Mouse (Mus musculus) embryonic facial prominence, embryonic 14.5 days (tissue): ENCODE results near the gene Pmel. TPM values are rescaled to one million over a fixed set of nuclear protein-coding genes. Genes with fewer than 3 reads are reported as not detected.
A peak's percentile ranks its signal among the peaks of the same experiment; 100 is the strongest.
"Not testable (repeated sequence)": the region's sequence is repeated elsewhere in the genome, so short reads cannot be mapped to it uniquely, and the experiment has no call there.

Experiments used
- ATAC-seq: fragments of 200-750 bp; cut with Nextera tagmentation; 2 replicates; pipeline ENCODE4 v1.8.0; 2017; ENCODE audit warnings: low read depth, moderate number of reproducible peaks, moderate TSS enrichment
- DNase-seq: peaks from one replicate; pipeline ENCODE4 v3.0.0-alpha.2; 2015; ENCODE audit warnings: low spot score
- H3K27ac ChIP-seq: fragments of 300-500 bp; sonication (generic); replicated peaks from 2 replicates; pipeline ENCODE4 v1.5.1; 2014; ENCODE audit warnings: low read depth, mild to moderate bottlenecking, low read length, moderate library complexity
- H3K27me3 ChIP-seq: fragments of 300-500 bp; sonication (generic); replicated peaks from 2 replicates; pipeline ENCODE4 v1.6.1; 2014; ENCODE audit warnings: low read length; ENCODE audit not compliant: control insufficient read depth, insufficient read depth
- H3K36me3 ChIP-seq: fragments of 300-500 bp; sonication (generic); 2 replicates; pipeline ENCODE4 v1.6.1; 2014; ENCODE audit warnings: low read length, mixed read lengths; ENCODE audit not compliant: control insufficient read depth, insufficient read depth
- H3K4me1 ChIP-seq: fragments of 300-500 bp; sonication (generic); 2 replicates; pipeline ENCODE4 v1.6.1; 2014; ENCODE audit warnings: antibody characterized with exemption, low read length; ENCODE audit not compliant: control insufficient read depth, insufficient read depth
- H3K4me2 ChIP-seq: fragments of 300-500 bp; sonication (generic); 2 replicates; pipeline ENCODE4 v1.6.1; 2014; ENCODE audit warnings: low read depth, mild to moderate bottlenecking, low read length, moderate library complexity, mixed read lengths
- H3K4me3 ChIP-seq: fragments of 300-500 bp; sonication (generic); 2 replicates; pipeline ENCODE4 v1.5.1; 2014; ENCODE audit warnings: low read depth, mild to moderate bottlenecking, low read length
- H3K9ac ChIP-seq: fragments of 300-500 bp; sonication (generic); 2 replicates; pipeline ENCODE4 v1.6.1; 2014; ENCODE audit warnings: low read depth, mild to moderate bottlenecking, low read length, moderate library complexity, mixed read lengths
- H3K9me3 ChIP-seq: fragments of 300-500 bp; sonication (generic); 2 replicates; pipeline ENCODE4 v1.6.1; 2016; ENCODE audit warnings: low read length; ENCODE audit not compliant: control insufficient read depth
- WGBS: fragments of 180-500 bp; shearing (Covaris S2); extraction: QIAGEN DNeasy Blood & Tissue Kit; methylation state at CpG from one replicate; pipeline ENCODE4 v1.1.7; 2014; 5-methylcytosine and 5-hydroxymethylcytosine counted together
- polyA plus RNA-seq: library from polyadenylated mRNA; unstranded; fragments of >200 nt; fragmentation: Nextera tagmentation; extraction: Ambion mirVana; gene quantifications from 2 replicates; pipeline ENCODE4 v1.2.1, GENCODE M21; 2014

Pmel gene
- polyA plus RNA-seq, 1 experiment from 2014 or later = 14.6 TPM

GRCm38 (mm10) chr10:128715559-128716537 lies 11.9 kb downstream of the Pmel start:
- no peaks in the 10 kb centered on the region for H3K27me3 ChIP-seq
- WGBS = 85% methylated on average over 19 of the region's 19 CpGs
- no peaks in the 10 kb centered on the region; the same call in 1 of the 2 replicates for H3K36me3 ChIP-seq
- H3K9ac ChIP-seq = no peak overlapping the region
- DNase-seq (no peak), ATAC-seq (no peak)
- H3K27ac ChIP-seq = no peak overlapping the region
- H3K4me3 ChIP-seq = no peak overlapping the region
- no peaks in the 10 kb centered on the region for H3K9me3 ChIP-seq
- no peak overlapping the region for H3K4me2 ChIP-seq
- H3K4me1 ChIP-seq = no peaks in the 10 kb centered on the region

DNA sequence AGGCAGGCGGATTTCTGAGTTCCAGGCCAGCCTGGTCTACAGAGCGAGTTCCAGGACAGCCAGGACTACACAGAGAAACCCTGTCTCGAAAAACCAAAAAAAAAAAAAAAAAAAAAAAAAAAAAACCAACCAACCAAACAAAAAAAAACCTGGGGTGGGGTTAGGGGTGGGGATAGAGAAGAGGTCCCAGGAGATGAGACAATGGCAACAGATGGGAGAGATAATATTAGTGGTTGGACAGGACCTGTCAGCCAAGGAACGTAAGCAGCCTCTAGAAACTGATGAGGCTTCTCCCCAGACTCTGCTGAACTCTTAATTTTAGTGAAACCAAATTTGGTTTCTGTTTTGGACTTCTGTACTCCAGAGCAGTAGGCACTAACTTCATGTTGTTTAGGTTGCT lies 21.5 kb downstream of the Pmel start:
- not testable (repeated sequence) for DNase-seq, H3K9ac ChIP-seq, H3K4me2 ChIP-seq, H3K9me3 ChIP-seq, H3K27me3 ChIP-seq, H3K27ac ChIP-seq, H3K4me3 ChIP-seq, ATAC-seq, H3K4me1 ChIP-seq
- WGBS = 76% methylated on average over 3 of the region's 4 CpGs
- peaks cover 24% of the 10 kb centered on the region for H3K36me3 ChIP-seq

DNA sequence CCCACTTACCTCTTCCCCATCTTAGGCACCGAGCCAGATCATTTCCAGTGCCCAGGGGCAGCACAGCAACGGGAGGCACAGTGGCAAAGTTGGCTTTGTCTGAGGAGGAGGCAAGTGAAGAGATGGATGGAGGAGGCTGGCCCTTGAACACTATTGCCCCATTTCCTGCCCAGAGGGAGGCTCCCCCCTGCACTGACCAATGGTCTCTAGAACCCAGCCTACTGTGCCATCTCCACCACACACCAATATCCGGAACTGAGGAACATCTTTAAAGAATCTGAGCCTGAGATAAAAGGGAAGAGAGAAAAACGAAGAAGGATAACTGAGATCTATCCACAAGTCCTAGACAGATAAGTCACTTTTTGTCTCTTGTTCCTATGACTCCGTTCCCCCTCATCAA lies 24.1 kb downstream of the Pmel start:
- 0 out of 2 replicates have a peak, but pooled peaks cover 4% of the 10 kb centered on the region for H3K9me3 ChIP-seq
- H3K4me2 ChIP-seq = no peak overlapping the region
- H3K4me1 ChIP-seq = no peaks in the 10 kb centered on the region
- DNase-seq (no peak), ATAC-seq (no peak)
- no peak overlapping the region for H3K9ac ChIP-seq
- no peak overlapping the region for H3K27ac ChIP-seq
- no peak overlapping the region for H3K4me3 ChIP-seq
- no peaks in the 10 kb centered on the region for H3K27me3 ChIP-seq
- H3K36me3 ChIP-seq = peaks cover 33% of the 10 kb centered on the region
- 80% methylated on average over 5 of the region's 5 CpGs for WGBS

- H3K4me1 ChIP-seq = no peaks in the 10 kb centered on the region
- H3K4me2 ChIP-seq = 0 out of 2 replicates have a peak overlapping the region, but pooled peaks have one; percentile 28
- no peak overlapping the region for H3K4me3 ChIP-seq
- 0 out of 2 replicates have a peak, but pooled peaks cover 4% of the 10 kb centered on the region for H3K9me3 ChIP-seq
- H3K27ac ChIP-seq = no peak overlapping the region
- ATAC-seq = peak; percentile 80
- peak overlapping the region; percentile 49; the same call in 1 of the 2 replicates for H3K9ac ChIP-seq
- H3K36me3 ChIP-seq = peaks cover 41% of the 10 kb centered on the region
- 18% methylated on average over 10 of the region's 10 CpGs for WGBS
- H3K27me3 ChIP-seq = no peaks in the 10 kb centered on the region
- peak; percentile 73 for DNase-seq
Measured at GRCm38 (mm10) chr10:128731002-128731433, 27.0 kb downstream of the Pmel start.

DNA sequence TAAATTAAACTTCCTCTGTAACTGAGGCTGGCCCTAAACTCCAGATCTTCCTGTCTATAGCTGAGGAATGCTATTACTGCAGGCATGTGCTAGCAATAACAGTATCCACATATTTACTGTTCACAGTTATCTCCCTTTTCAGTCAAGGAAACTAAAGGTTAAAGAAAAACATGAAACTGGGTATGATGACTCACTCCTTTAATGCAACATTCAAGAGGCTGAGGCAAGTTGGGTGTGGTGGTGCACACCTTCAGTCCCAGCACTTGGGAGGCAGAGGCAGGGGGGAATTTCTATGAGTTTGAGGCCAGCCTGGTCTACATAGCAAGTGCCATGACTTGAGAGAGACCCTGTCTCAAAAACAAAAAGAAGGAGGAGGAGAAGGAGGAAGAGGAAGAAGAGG lies 28.0 kb downstream of the Pmel start:
- Histone ChIP-seq H3K27ac (no peak overlapping the region), H3K4me1 (no peaks in the 10 kb centered on the region), H3K9me3 (0 out of 2 replicates have a peak, but pooled peaks cover 4% of the 10 kb centered on the region), H3K4me2 (no peak overlapping the region), H3K4me3 (no peak overlapping the region), H3K27me3 (no peaks in the 10 kb centered on the region), H3K36me3 (peaks cover 41% of the 10 kb centered on the region), H3K9ac (no peak overlapping the region)
- DNase-seq (no peak), ATAC-seq (no peak)

GRCm38 (mm10) chr10:128737435-128737834 lies 33.4 kb downstream of the Pmel start:
- peaks cover 14% of the 10 kb centered on the region; the same call in 1 of the 2 replicates for H3K36me3 ChIP-seq
- H3K9ac ChIP-seq = peak overlapping the region; percentile 45; the same call in 1 of the 2 replicates
- H3K4me2 ChIP-seq = peak overlapping the region; percentile 44
- H3K9me3 ChIP-seq = 0 out of 2 replicates have a peak, but pooled peaks cover 4% of the 10 kb centered on the region
- ATAC-seq (peak; percentile 69), DNase-seq (peak; percentile 11)
- H3K4me3 ChIP-seq = no peak overlapping the region
- 4% methylated on average over 15 of the region's 15 CpGs for WGBS
- no peaks in the 10 kb centered on the region for H3K27me3 ChIP-seq
- H3K27ac ChIP-seq = no peak overlapping the region
- H3K4me1 ChIP-seq = 0 out of 2 replicates have a peak, but pooled peaks cover 2% of the 10 kb centered on the region

- no peak overlapping the region for H3K4me3 ChIP-seq
- no peaks in the 10 kb centered on the region for H3K9me3 ChIP-seq
- H3K4me1 ChIP-seq = peaks cover 18% of the 10 kb centered on the region; the same call in 1 of the 2 replicates
- H3K27ac ChIP-seq = no peak overlapping the region
- no peaks in the 10 kb centered on the region for H3K36me3 ChIP-seq
- no peak for DNase-seq
- no peak overlapping the region for H3K4me2 ChIP-seq
- H3K9ac ChIP-seq = no peak overlapping the region
- WGBS = 75% methylated on average over 2 of the region's 2 CpGs
- H3K27me3 ChIP-seq = no peaks in the 10 kb centered on the region
- no peak for ATAC-seq
Measured at GRCm38 (mm10) chr10:128740296-128740695, 36.3 kb downstream of the Pmel start.

DNA sequence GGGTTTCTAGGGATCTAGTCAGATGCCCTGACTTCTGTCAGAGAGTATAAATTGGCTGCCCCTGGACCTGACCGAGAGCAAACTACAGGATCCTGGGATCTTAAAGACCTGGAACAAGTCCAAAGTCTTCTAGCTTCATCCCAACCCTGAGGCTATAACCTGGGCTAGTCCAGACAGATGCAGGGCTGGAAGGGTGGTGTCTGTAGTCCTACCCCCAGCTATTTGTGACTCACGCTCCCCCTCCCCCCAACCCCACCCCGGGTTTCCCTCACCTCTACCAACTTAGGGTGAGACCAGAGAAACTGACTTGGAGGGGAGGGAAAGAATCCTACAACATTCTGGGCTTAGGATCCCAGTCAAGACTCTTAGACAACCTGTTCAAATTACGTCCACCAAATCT lies 38.6 kb downstream of the Pmel start:
- H3K27me3 ChIP-seq = no peaks in the 10 kb centered on the region
- H3K4me3 ChIP-seq = peak overlapping the region; percentile 59; the same call in 1 of the 2 replicates
- no peaks in the 10 kb centered on the region for H3K9me3 ChIP-seq
- ATAC-seq (no peak), DNase-seq (peak; percentile 54)
- peaks cover 20% of the 10 kb centered on the region; the same call in 1 of the 2 replicates for H3K4me1 ChIP-seq
- H3K27ac ChIP-seq = peak overlapping the region; percentile 29
- no peaks in the 10 kb centered on the region for H3K36me3 ChIP-seq
- 0 out of 2 replicates have a peak overlapping the region, but pooled peaks have one; percentile 74 for H3K9ac ChIP-seq
- peak overlapping the region; percentile 80 for H3K4me2 ChIP-seq
- WGBS = 42% methylated on average over 2 of the region's 4 CpGs
